Mouse (Mus musculus): ENCODE measurements around the gene Akt2.
"Not testable (repeated sequence)": the region's sequence is repeated elsewhere in the genome, so short reads cannot be mapped to it uniquely, and the experiment has no call there.

Akt2 gene

GRCm38 (mm10) chr7:27613751-27614499, 22.6 kb downstream of the Akt2 start:
- no peak for DNase-seq (ENCODE audit: low spot score)

GRCm38 (mm10) chr7:27621028-27621427, 29.7 kb downstream of the Akt2 start:
- no peak for DNase-seq (ENCODE audit: low spot score)

- DNase-seq (ENCODE audit: low spot score): no peak
Measured at GRCm38 (mm10) chr7:27622234-27622633, 30.9 kb downstream of the Akt2 start.

GRCm38 (mm10) chr7:27624967-27625366, 33.6 kb downstream of the Akt2 start:
- no peak for DNase-seq (ENCODE audit: low spot score)

- DNase-seq (ENCODE audit: low spot score): no peak
Measured at GRCm38 (mm10) chr7:27627707-27628106, 36.4 kb downstream of the Akt2 start.

- no peak for DNase-seq (ENCODE audit: low spot score)
Measured at GRCm38 (mm10) chr7:27628190-27628589, 36.8 kb downstream of the Akt2 start.

GRCm38 (mm10) chr7:27628816-27629215, 37.5 kb downstream of the Akt2 start:
- not testable (repeated sequence) for DNase-seq (ENCODE audit: low spot score)

- DNase-seq (ENCODE audit: low spot score): no peak
Measured at GRCm38 (mm10) chr7:27631439-27631838, 40.1 kb downstream of the Akt2 start.

- DNase-seq (ENCODE audit: low spot score): no peak
Measured at GRCm38 (mm10) chr7:27633166-27633565, 41.8 kb downstream of the Akt2 start.

GRCm38 (mm10) chr7:27634691-27635090, 43.3 kb downstream of the Akt2 start:
- no peak for DNase-seq (ENCODE audit: low spot score)

- not testable (repeated sequence) for DNase-seq (ENCODE audit: low spot score)
Measured at GRCm38 (mm10) chr7:27635094-27635493, 43.7 kb downstream of the Akt2 start.

- no peak for DNase-seq (ENCODE audit: low spot score)
Measured at GRCm38 (mm10) chr7:27644471-27644870, 53.1 kb downstream of the Akt2 start.

GRCm38 (mm10) chr7:27646516-27646915, 55.2 kb downstream of the Akt2 start:
- DNase-seq (ENCODE audit: low spot score): no peak

- no peak for DNase-seq (ENCODE audit: low spot score)
Measured at GRCm38 (mm10) chr7:27647281-27648002, 56.1 kb downstream of the Akt2 start.

GRCm38 (mm10) chr7:27649723-27650122, 58.4 kb downstream of the Akt2 start:
- no peak for DNase-seq (ENCODE audit: low spot score)

GRCm38 (mm10) chr7:27650949-27651348, 59.6 kb downstream of the Akt2 start:
- peak; percentile 91 for DNase-seq (ENCODE audit: low spot score)

- peak; percentile 81 for DNase-seq (ENCODE audit: low spot score)
Measured at GRCm38 (mm10) chr7:27653681-27654437, 62.5 kb downstream of the Akt2 start, which contains the start of gene Ttc9b. Ttc9b (plus strand) TSS chr7:27653915.

- peak; percentile 55 for DNase-seq (ENCODE audit: low spot score)
Measured at GRCm38 (mm10) chr7:27654607-27655276, 63.4 kb downstream of the Akt2 start.

- DNase-seq (ENCODE audit: low spot score): no peak
Measured at GRCm38 (mm10) chr7:27655545-27655944, 64.2 kb downstream of the Akt2 start.

- no peak for DNase-seq (ENCODE audit: low spot score)
Measured at GRCm38 (mm10) chr7:27656600-27656999, 65.2 kb downstream of the Akt2 start.

- DNase-seq (ENCODE audit: low spot score): no peak
Measured at GRCm38 (mm10) chr7:27657824-27658395, 66.6 kb downstream of the Akt2 start.

Measured in retina, embryonic 14.5 days (tissue).